Mouse (Mus musculus): Measurements from ENCODE around the gene Isyna1.

The Isyna1 gene

GRCm38 (mm10) chr8:70593961-70594609 is at the start of gene Isyna1:
Gene Isyna1 (plus strand): TSS chr8:70594373.
- DNase-seq (ENCODE audit: low spot score), result peak; percentile 85

GRCm38 (mm10) chr8:70546412-70546811 is 47.8 kb upstream of the Isyna1 start:
- no peak for DNase-seq (ENCODE audit: low spot score)

GRCm38 (mm10) chr8:70547762-70548161 is 46.4 kb upstream of the Isyna1 start:
- no peak for DNase-seq (ENCODE audit: low spot score)

- DNase-seq (ENCODE audit: low spot score), result no peak
Measured at GRCm38 (mm10) chr8:70549412-70550184, 44.6 kb upstream of the Isyna1 start.

GRCm38 (mm10) chr8:70551558-70552161 is 42.5 kb upstream of the Isyna1 start:
- no peak for DNase-seq (ENCODE audit: low spot score)

- DNase-seq (ENCODE audit: low spot score), result no peak
Measured at GRCm38 (mm10) chr8:70552836-70553235, 41.3 kb upstream of the Isyna1 start.

GRCm38 (mm10) chr8:70553740-70554139 is 40.4 kb upstream of the Isyna1 start:
- DNase-seq (ENCODE audit: low spot score), result no peak

- no peak for DNase-seq (ENCODE audit: low spot score)
Measured at GRCm38 (mm10) chr8:70555079-70555747, 39.0 kb upstream of the Isyna1 start.

- DNase-seq (ENCODE audit: low spot score), result no peak
Measured at GRCm38 (mm10) chr8:70558334-70558733, 35.8 kb upstream of the Isyna1 start.

- no peak for DNase-seq (ENCODE audit: low spot score)
Measured at GRCm38 (mm10) chr8:70558983-70559382, 35.2 kb upstream of the Isyna1 start.

GRCm38 (mm10) chr8:70560096-70560495 is 34.1 kb upstream of the Isyna1 start:
- DNase-seq (ENCODE audit: low spot score), result peak; percentile 53

GRCm38 (mm10) chr8:70560564-70560963 is 33.6 kb upstream of the Isyna1 start:
- DNase-seq (ENCODE audit: low spot score), result no peak

GRCm38 (mm10) chr8:70561357-70561756 is 32.8 kb upstream of the Isyna1 start:
- no peak for DNase-seq (ENCODE audit: low spot score)

- DNase-seq (ENCODE audit: low spot score), result no peak
Measured at GRCm38 (mm10) chr8:70561809-70562535, 32.2 kb upstream of the Isyna1 start.

GRCm38 (mm10) chr8:70562802-70563201 is 31.4 kb upstream of the Isyna1 start:
- DNase-seq (ENCODE audit: low spot score), result no peak

- DNase-seq (ENCODE audit: low spot score), result no peak
Measured at GRCm38 (mm10) chr8:70563763-70564387, 30.3 kb upstream of the Isyna1 start.

- DNase-seq (ENCODE audit: low spot score), result no peak
Measured at GRCm38 (mm10) chr8:70564696-70565235, 29.4 kb upstream of the Isyna1 start.

- DNase-seq (ENCODE audit: low spot score), result no peak
Measured at GRCm38 (mm10) chr8:70565561-70565960, 28.6 kb upstream of the Isyna1 start.

- DNase-seq (ENCODE audit: low spot score), result no peak
Measured at GRCm38 (mm10) chr8:70570360-70570759, 23.8 kb upstream of the Isyna1 start.

- DNase-seq (ENCODE audit: low spot score), result no peak
Measured at GRCm38 (mm10) chr8:70570990-70571389, 23.2 kb upstream of the Isyna1 start.

GRCm38 (mm10) chr8:70574302-70574701 is 19.9 kb upstream of the Isyna1 start:
- DNase-seq (ENCODE audit: low spot score), result no peak
